Comparison of ENCODE assay signal across 9 mouse cellular contexts in the genomic region with DNA sequence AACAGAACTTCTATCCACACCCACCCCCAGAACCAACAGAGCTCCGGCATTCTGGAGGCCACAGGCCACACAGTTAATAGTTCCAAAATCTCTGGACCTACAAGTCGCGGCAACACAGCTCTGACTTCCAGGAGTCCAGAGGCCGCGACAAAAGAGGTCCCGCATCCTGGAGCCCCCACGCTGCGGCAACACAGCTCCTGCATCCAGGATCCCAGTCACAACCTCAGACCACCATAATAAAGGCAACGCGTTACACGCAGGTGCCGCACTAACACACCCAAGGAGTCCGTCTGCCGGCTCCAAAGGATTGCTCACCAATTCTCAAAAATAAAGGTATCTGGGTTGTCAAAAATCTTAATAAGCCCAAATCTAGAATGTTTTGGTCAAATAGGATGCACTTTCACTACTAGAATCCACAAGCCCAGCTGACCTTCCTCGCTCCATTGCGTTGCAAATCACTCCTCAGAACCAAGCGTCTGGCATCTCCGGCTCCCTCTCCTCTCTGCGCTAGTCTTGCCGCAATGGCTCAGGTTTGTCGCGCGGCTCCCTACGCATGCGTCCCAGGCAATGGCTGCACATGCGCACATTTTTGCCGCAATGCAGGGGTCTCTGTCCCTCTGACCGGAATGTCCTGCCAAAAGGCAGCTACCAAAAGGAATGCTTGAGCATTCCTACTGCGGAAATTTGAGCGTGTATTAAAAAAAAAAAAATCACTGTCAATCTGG. TPM values are rescaled to one million over a fixed set of nuclear protein-coding genes. Genes with fewer than 3 reads are reported as not detected.
DNase-seq lines count a peak whose midpoint lies in the region; ATAC-seq and TF ChIP-seq lines count a peak whose summit lies in the region.
"Had no signal": no experiment of that assay in that cellular context is flagged by ENCODE, and none has a peak within 500 bp of the region (broad histone marks: within the 10 kb centered on the region; RNA-seq: fewer than 3 reads in every experiment).

A gene (minus strand): TSS at position 444 of the 725 bp plus-strand sequence.
A gene (minus strand): TSS at position 459 of the 725 bp plus-strand sequence.

- H3K27me3 ChIP-seq in hindbrain, embryonic 15.5 days = no peaks in the 10 kb centered on the region

- H3K4me1 ChIP-seq in hindbrain, embryonic 15.5 days (replicated peaks) = no peaks in the 10 kb centered on the region

- peak within 1 kb of the TSS; percentile 76 for H3K9ac ChIP-seq in hindbrain, embryonic 15.5 days

- H3K4me3 ChIP-seq in hindbrain, embryonic 15.5 days = peak within 1 kb of the TSS; percentile 68
- peak within 1 kb of the TSS; percentile 61 for H3K4me3 ChIP-seq in left cerebral cortex, adult 2 months

- no peak for TF ChIP-seq CTCF in left cerebral cortex, adult 2 months (IDR thresholded peaks at IDR 0.05)

- peak; percentile 76 for ATAC-seq in hindbrain, embryonic 15.5 days (ENCODE audit: low FRiP score, low read depth)
- no peak for ATAC-seq in inflammation-experienced regulatory T-cells, adult 6 months

- 0 out of 2 replicates have a peak, but pooled peaks cover 4% of the 10 kb centered on the region for H3K9me3 ChIP-seq in hindbrain, embryonic 15.5 days

- 50% methylated on average over 30 of the region's 30 CpGs for whole genome bisulfite sequencing in hindbrain, embryonic 15.5 days

- peak within 1 kb of the TSS; percentile 43 for H3K4me2 ChIP-seq in hindbrain, embryonic 15.5 days

- intact Hi-C loops in left cerebral cortex, adult 2 months (cut with DNase I) = loop anchor here (5.0 kb wide), 1 partner anchor 238 kb away; no protein-coding TSS in a partner anchor

- H3K36me3 ChIP-seq in hindbrain, embryonic 15.5 days = no peaks in the 10 kb centered on the region

- peak; percentile 66 for DNase-seq in adrenal gland, adult 2 months
- DNase-seq in cerebellum, postnatal 25 days = peak; percentile 94 to 95
- DNase-seq in gastrocnemius, adult 18-20 months (ENCODE audit: low spot score) = peak; percentile 57
- DNase-seq in left cerebral cortex, adult 2 months (ENCODE audit: extremely low spot score in 1 of 2, low spot score in 2 of 2) = peak; percentile 79 to 82
- DNase-seq in lung, postnatal 25 days (ENCODE audit: low spot score) = peak; percentile 25
- DNase-seq in right cerebral cortex, postnatal 14 days = peak; percentile 84

- H3K27ac ChIP-seq in hindbrain, embryonic 15.5 days (replicated peaks) = peak within 1 kb of the TSS; percentile 90
- peak within 1 kb of the TSS; percentile 92 for H3K27ac ChIP-seq in left cerebral cortex, adult 2 months
- H3K27ac ChIP-seq: macrophage had no signal

RNA-seq across cellular contexts. Expression of the first gene that starts in this region (rescaled TPM):
- 100 to 1,000 TPM in 1 of 2 experiments, 10 to 100 TPM in 1; 61.2 to 109 TPM for total RNA-seq in adrenal gland, adult 2 months (2021)
- polyA plus RNA-seq in adrenal gland, adult 2 months (2012; rRNA removed) = not detected in 2 replicates
- total RNA-seq in gastrocnemius, adult 18-20 months (2021) = 100 to 1,000 TPM; 193 to 213 TPM
- polyA plus RNA-seq in hindbrain, embryonic 15.5 days (2015; fragmentation: Nextera tagmentation; extraction: Ambion mirVana) = 702 and 703 TPM in 2 replicates
- total RNA-seq in left cerebral cortex, adult 2 months (2021) = 1,000 to 10,000 TPM; 2,228 to 2,355 TPM
- not detected for polyA plus RNA-seq in inflammation-experienced regulatory T-cells, adult 6 months (2017; shearing (Covaris generic))
- polyA plus RNA-seq: macrophage had no signal

RNA-seq across cellular contexts. Expression of the second gene that starts in this region (rescaled TPM):
- total RNA-seq in adrenal gland, adult 2 months (2021) = 1 to 10 TPM; 1.2 to 3.0 TPM
- 15.2 and 29.4 TPM in 2 replicates for polyA plus RNA-seq in adrenal gland, adult 2 months (2012; rRNA removed)
- 1 to 10 TPM; 2.8 to 3.0 TPM for total RNA-seq in gastrocnemius, adult 18-20 months (2021)
- 3.0 and 3.6 TPM in 2 replicates for polyA plus RNA-seq in hindbrain, embryonic 15.5 days (2015; fragmentation: Nextera tagmentation; extraction: Ambion mirVana)
- total RNA-seq in left cerebral cortex, adult 2 months (2021) = 10 to 100 TPM; 78.6 to 82.6 TPM
- polyA plus RNA-seq in inflammation-experienced regulatory T-cells, adult 6 months (2017; shearing (Covaris generic)) = under 1 TPM in 1 of 3 experiments, not detected in 2; 0.08 TPM
- polyA plus RNA-seq: macrophage had no signal

Comparison
In these comparisons a context has a peak if more than half of its experiments do, and no peak if none do; other contexts are left out.
1. RNA of the first gene that starts in this region (total RNA-seq): 2,228 to 2,355 TPM in left cerebral cortex, adult 2 months; 193 to 213 TPM in gastrocnemius, adult 18-20 months and 61.2 to 109 TPM in adrenal gland, adult 2 months; every median in the first group is over 10 times any median in the second.
2. RNA of the second gene that starts in this region (total RNA-seq): 78.6 to 82.6 TPM in left cerebral cortex, adult 2 months; 1.2 to 3.0 TPM in adrenal gland, adult 2 months and 2.8 to 3.0 TPM in gastrocnemius, adult 18-20 months; every median in the first group is over 10 times any median in the second.
3. RNA of the first gene that starts in this region (polyA plus RNA-seq): 702 to 703 TPM in hindbrain, embryonic 15.5 days; not detected in adrenal gland, adult 2 months and not detected in inflammation-experienced regulatory T-cells, adult 6 months; every median in the first group is over 100 times any median in the second.
4. DNase-seq: peak in every context shown above with its lines; median percentile 94 in cerebellum, postnatal 25 days; 84 in right cerebral cortex, postnatal 14 days; 80 in left cerebral cortex, adult 2 months; 66 in adrenal gland, adult 2 months; 57 in gastrocnemius, adult 18-20 months; 25 in lung, postnatal 25 days.